Mouse (Mus musculus) MEL-GATA-1-ER (cell line): Measurements from ENCODE around the gene Ints4.

Experiments
- DNase-seq: peaks from one replicate; pipeline ENCODE4 v3.0.0-alpha.2; 2012; ENCODE audit warnings: low read depth; ENCODE audit errors: extremely low read depth

Ints4 gene

DNA sequence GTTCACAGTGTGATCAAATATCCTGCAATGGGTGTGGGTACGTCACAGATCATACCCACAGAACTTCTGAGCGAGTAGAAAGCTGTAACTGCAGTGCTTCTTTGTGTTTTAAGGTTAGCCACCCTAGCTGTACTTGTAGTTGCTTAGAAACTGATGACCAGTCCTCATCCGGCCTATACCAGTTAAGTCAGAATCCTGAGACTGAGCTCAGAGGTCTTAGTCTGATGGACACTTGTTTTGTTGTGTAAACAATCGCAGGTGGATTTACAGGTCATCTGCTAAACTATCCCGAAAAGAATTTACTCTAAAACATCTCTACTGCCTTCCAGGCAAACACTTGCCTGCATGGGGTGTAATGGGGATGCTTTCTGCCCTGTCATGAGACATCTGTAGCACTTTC, 55.8 kb downstream of the Ints4 start:
- DNase-seq: no peak

- no peak for DNase-seq
Measured at GRCm38 (mm10) chr7:97546462-97546861, 65.7 kb downstream of the Ints4 start.

- DNase-seq: no peak
Measured at GRCm38 (mm10) chr7:97549301-97549700, 68.5 kb downstream of the Ints4 start.

GRCm38 (mm10) chr7:97550673-97551072, 69.9 kb downstream of the Ints4 start:
- DNase-seq: no peak

DNA sequence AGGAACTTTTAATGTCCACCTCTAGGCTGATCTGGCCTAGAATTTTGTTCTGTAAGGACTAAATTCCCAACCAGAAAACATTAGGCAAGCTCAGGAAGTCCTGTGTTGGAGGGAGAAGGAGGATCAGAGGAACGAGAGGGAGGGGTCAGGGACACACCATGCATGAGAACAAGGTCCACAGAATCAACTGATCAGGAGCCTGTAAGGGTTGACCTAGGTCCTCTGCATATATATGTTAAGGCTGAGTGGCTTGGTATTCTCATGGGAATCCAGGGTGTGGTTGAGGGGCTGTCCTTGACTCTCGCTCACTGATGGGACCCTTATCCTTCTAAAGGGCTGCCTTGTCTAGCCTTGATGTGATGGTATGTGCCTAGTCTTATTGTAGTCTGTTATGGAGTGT, 82.8 kb downstream of the Ints4 start:
- no peak for DNase-seq

- DNase-seq: no peak
Measured at GRCm38 (mm10) chr7:97569372-97569771, 88.6 kb downstream of the Ints4 start.

GRCm38 (mm10) chr7:97570389-97570788, 89.6 kb downstream of the Ints4 start:
- DNase-seq: no peak

- DNase-seq: peak; percentile 34
Measured at GRCm38 (mm10) chr7:97578361-97579066, 97.8 kb downstream of the Ints4 start.

DNA sequence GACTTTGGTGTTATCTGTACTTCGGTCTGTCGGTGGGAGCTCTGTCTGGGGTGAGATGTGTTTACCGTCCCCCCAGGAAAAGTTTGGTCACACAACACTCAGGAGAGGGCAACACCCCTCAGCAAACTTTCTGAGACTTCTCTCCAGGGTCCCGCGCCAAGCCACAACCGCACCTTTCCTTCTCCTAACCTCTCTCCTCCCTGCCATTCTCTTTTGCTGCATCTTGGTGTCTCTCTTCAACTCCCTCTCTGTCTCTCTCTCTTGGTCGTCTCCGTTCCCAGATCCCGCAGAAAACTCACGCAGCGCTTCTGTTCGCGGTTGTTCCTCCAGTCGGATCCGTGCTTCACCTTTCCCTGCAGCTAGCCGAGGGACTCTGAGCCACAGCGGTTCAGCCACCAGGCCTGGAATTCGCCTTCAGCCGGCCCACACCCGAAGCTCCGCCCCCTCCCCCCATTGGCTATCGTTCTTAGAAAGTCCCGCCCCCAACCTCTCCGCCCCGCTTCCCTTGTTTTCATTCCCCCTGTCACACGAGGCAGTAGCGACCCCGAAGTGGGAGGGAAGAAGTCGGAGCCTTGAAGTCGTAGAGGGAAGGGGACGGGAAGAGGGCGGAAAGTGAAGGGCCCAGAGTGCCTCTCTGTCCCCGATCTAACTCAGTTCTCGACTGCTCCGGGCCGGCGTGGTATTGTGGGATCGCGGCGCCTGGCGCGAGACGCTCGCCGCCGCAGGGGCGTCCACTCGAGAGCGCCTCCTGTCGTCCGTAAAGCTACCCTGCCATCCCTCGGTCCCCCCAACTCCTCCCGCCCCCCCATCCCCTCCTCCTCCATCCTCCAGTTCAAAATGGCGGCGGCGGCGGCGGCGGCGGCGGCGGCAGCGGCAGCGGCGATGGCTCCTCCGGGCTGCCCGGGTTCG, 98.6 kb downstream of the Ints4 start, which contains the start of the genes Aamdc and Rsf1:
Gene Aamdc, minus strand, starts transcription at position 431 of the 909 bp plus-strand sequence.
Gene Rsf1, plus strand, starts transcription at position 823 of the 909 bp plus-strand sequence.
- peak; percentile 87 for DNase-seq

DNA sequence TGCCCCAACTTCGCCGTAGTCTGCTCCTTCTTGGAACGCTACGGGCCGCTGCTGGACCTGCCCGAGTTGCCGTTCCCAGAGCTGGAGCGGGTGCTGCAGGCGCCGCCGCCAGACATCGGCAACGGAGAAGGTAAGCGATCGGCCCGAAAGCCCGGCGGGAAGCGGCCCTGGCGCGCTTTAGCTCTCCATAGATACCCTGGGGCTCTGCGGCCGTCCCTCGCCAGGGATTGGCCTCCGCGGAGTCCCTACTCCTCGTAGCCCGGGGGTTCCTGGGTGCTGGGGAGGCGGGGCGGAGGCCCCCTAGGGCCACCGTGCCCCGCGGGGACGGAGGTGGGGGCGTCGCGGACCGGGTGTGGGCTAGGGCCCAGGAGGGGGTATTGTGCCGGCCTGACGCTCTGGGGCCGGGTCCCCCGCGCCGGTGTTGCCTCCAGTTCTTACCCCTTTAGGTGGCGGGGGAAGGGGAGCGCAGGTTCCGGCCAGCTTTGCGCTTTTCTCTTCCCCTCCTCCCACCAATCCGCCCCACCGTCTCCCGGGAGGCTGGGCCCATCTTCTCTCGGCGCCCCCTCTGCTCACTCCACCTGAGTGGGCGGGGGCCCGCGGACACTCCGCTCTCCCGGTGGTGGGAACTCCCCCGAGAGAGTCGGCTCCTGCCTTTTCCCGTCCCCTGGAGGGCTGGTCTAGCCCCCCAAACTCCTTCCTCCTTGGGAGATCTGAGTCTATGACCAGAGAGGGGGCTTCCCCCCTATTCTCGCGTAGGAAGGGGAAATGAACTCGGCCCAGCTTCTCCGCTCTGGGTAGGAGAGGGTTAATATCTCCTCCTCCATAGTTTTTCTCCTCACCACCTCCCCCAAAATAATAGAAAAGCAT, 99.5 kb downstream of the Ints4 start:
- peak; percentile 17 for DNase-seq

DNA sequence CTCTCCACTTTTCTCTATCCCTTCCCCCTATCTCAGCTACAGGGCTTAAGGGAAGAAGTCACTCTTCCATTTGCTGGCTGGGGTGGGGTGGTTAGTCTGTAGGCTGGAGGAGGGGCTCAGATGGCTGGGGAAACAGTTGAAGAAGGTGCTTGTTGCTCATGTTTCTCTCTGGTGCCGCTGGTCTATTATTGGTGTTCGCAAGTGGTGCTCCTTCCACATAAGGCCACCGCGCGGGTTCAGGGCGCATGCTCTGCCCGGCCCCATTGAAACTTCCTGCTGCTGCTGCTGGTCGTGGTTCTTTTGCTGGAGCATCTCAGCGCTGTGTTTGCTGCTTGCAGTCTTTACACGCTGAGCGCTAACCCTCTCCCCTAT, 100.1 kb downstream of the Ints4 start:
- peak; percentile 89 for DNase-seq

DNA sequence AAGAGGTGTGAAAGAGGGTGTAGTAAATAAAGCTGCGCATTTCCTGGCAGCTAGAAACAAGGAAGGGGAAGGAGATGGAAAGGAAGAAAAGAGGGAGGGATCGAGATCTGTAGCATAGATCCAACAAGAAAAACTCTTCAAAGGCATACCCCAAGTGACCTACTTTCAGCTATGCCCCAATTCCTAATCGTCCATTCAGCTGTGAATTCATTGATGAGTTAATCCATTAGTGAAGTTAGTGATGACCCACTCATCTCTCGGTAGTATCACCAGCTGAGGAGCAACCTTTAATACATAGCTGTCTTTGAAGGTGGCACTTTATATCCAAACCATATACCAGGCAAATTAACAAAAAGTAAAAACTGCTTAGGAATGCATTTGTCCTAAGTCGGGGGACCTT, 107.8 kb downstream of the Ints4 start:
- no peak for DNase-seq

DNA sequence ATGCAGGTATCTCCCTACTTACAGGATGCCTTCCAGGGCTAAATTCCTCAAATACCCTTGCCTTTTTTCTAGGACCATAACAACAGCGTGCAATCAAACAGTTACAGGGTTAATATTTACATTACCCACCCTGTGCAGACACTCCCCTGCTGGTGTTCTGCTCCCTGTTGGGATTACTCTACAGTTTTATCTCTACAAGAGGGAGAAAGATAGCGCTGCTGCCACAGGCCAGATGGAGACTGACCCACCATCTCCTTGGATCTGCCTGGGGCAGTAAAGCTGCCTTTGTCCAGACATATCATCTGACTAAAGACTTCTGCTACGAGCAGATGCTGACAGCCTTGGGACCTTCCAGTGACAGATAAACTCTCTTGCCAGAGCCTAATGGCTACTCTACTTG, 109.7 kb downstream of the Ints4 start:
- no peak for DNase-seq
